Mouse (Mus musculus): ENCODE data around the gene Txndc2. TPM values are rescaled to one million over a fixed set of nuclear protein-coding genes. Genes with fewer than 3 reads are reported as not detected.
A peak's percentile ranks its signal among the peaks of the same experiment; 100 is the strongest.

Gene Txndc2
- polyA plus RNA-seq, 1 experiment from 2014 or later, result 0.10 TPM

GRCm38 (mm10) chr17:65625563-65625962, 16.4 kb downstream of the Txndc2 start:
- H3K9ac ChIP-seq (replicated peaks), result no peak overlapping the region
- no peaks in the 10 kb centered on the region for H3K36me3 ChIP-seq
- no peaks in the 10 kb centered on the region for H3K9me3 ChIP-seq (replicated peaks)
- no peak for ATAC-seq (ENCODE audit: low FRiP score)
- H3K4me3 ChIP-seq (replicated peaks), result no peak overlapping the region
- H3K4me2 ChIP-seq, result no peak overlapping the region
- no peaks in the 10 kb centered on the region for H3K27me3 ChIP-seq (replicated peaks)
- H3K4me1 ChIP-seq, result no peaks in the 10 kb centered on the region
- 90% methylated on average over 6 of the region's 6 CpGs for WGBS
- H3K27ac ChIP-seq (replicated peaks), result no peak overlapping the region

- no peaks in the 10 kb centered on the region for H3K36me3 ChIP-seq
- H3K4me2 ChIP-seq, result no peak overlapping the region
- H3K27me3 ChIP-seq (replicated peaks), result no peaks in the 10 kb centered on the region
- H3K4me3 ChIP-seq (replicated peaks), result no peak overlapping the region
- no peak overlapping the region for H3K27ac ChIP-seq (replicated peaks)
- H3K4me1 ChIP-seq, result no peaks in the 10 kb centered on the region
- ATAC-seq (ENCODE audit: low FRiP score), result no peak
- no peaks in the 10 kb centered on the region for H3K9me3 ChIP-seq (replicated peaks)
- no peak overlapping the region for H3K9ac ChIP-seq (replicated peaks)
These were observed 18.8 kb downstream of the Txndc2 start for GRCm38 (mm10) chr17:65623130-65623529.

GRCm38 (mm10) chr17:65618431-65618830, 23.5 kb downstream of the Txndc2 start:
- no peak overlapping the region for H3K9ac ChIP-seq (replicated peaks)
- H3K27ac ChIP-seq (replicated peaks), result no peak overlapping the region
- 60% methylated on average over 2 of the region's 2 CpGs for whole genome bisulfite sequencing

GRCm38 (mm10) chr17:65615678-65616077, 26.3 kb downstream of the Txndc2 start:
- Histone ChIP-seq H3K27me3 (replicated peaks) (no peaks in the 10 kb centered on the region), H3K27ac (replicated peaks) (no peak overlapping the region), H3K4me1 (peaks cover 14% of the 10 kb centered on the region), H3K36me3 (no peaks in the 10 kb centered on the region), H3K9me3 (replicated peaks) (no peaks in the 10 kb centered on the region), H3K4me2 (no peak overlapping the region), H3K4me3 (replicated peaks) (no peak overlapping the region), H3K9ac (replicated peaks) (no peak overlapping the region)
- WGBS, result 29% methylated on average over 3 of the region's 3 CpGs
- no peak for ATAC-seq (ENCODE audit: low FRiP score)

More at GRCm38 (mm10) chr17:65618431-65618830, 23.5 kb downstream of the Txndc2 start:
- Histone ChIP-seq H3K9me3 (replicated peaks) (no peaks in the 10 kb centered on the region), H3K4me2 (no peak overlapping the region), H3K27me3 (replicated peaks) (no peaks in the 10 kb centered on the region), H3K4me1 (0 out of 2 replicates have a peak, but pooled peaks cover 3% of the 10 kb centered on the region), H3K4me3 (replicated peaks) (no peak overlapping the region), H3K36me3 (no peaks in the 10 kb centered on the region)
- ATAC-seq (ENCODE audit: low FRiP score), result no peak

- peak overlapping the region; percentile 96 for H3K4me3 ChIP-seq (replicated peaks)
- no peaks in the 10 kb centered on the region for H3K9me3 ChIP-seq (replicated peaks)
- no peaks in the 10 kb centered on the region for H3K27me3 ChIP-seq (replicated peaks)
- peak overlapping the region; percentile 99 for H3K27ac ChIP-seq (replicated peaks)
- ATAC-seq (ENCODE audit: low FRiP score), result no peak
- H3K9ac ChIP-seq (replicated peaks), result peak overlapping the region; percentile 98
- no peaks in the 10 kb centered on the region for H3K36me3 ChIP-seq
- H3K4me2 ChIP-seq, result peak overlapping the region; percentile 76
- H3K4me1 ChIP-seq, result peaks cover 23% of the 10 kb centered on the region
- under 1% methylated on average over 9 of the region's 9 CpGs for WGBS
These were observed 27.5 kb downstream of the Txndc2 start for GRCm38 (mm10) chr17:65614431-65614830.

- Histone ChIP-seq H3K27me3 (replicated peaks) (no peaks in the 10 kb centered on the region), H3K36me3 (no peaks in the 10 kb centered on the region), H3K4me3 (replicated peaks) (peak within 1 kb of the TSS; percentile 96), H3K27ac (replicated peaks) (peak within 1 kb of the TSS; percentile 99), H3K9ac (replicated peaks) (peak within 1 kb of the TSS; percentile 98), H3K4me2 (peak within 1 kb of the TSS; percentile 76), H3K9me3 (replicated peaks) (no peaks in the 10 kb centered on the region), H3K4me1 (peaks cover 30% of the 10 kb centered on the region)
- ATAC-seq (ENCODE audit: low FRiP score), result peak; percentile 93
- under 1% methylated on average over 85 of the region's 85 CpGs for WGBS
These were observed 28.2 kb downstream of the Txndc2 start, which contains the start of gene Vapa for GRCm38 (mm10) chr17:65613463-65614412. TSS of gene Vapa (minus strand) at chr17:65613555.

GRCm38 (mm10) chr17:65613142-65613462, 28.9 kb downstream of the Txndc2 start:
- WGBS, result 1% methylated on average over 31 of the region's 42 CpGs
- Histone ChIP-seq H3K36me3 (no peaks in the 10 kb centered on the region), H3K9me3 (replicated peaks) (no peaks in the 10 kb centered on the region), H3K4me2 (peak overlapping the region; percentile 68; the same call in 1 of the 2 replicates), H3K4me3 (replicated peaks) (peak overlapping the region; percentile 96), H3K4me1 (peaks cover 35% of the 10 kb centered on the region), H3K9ac (replicated peaks) (peak overlapping the region; percentile 98), H3K27me3 (replicated peaks) (no peaks in the 10 kb centered on the region), H3K27ac (replicated peaks) (peak overlapping the region; percentile 99)
- ATAC-seq (ENCODE audit: low FRiP score), result peak; percentile 71

GRCm38 (mm10) chr17:65612391-65613141, 29.4 kb downstream of the Txndc2 start:
- Histone ChIP-seq H3K36me3 (no peaks in the 10 kb centered on the region), H3K9ac (replicated peaks) (peak overlapping the region; percentile 98), H3K9me3 (replicated peaks) (no peaks in the 10 kb centered on the region), H3K4me3 (replicated peaks) (peak overlapping the region; percentile 96), H3K4me2 (peak overlapping the region; percentile 68), H3K4me1 (peaks cover 39% of the 10 kb centered on the region), H3K27ac (replicated peaks) (peak overlapping the region; percentile 99), H3K27me3 (replicated peaks) (no peaks in the 10 kb centered on the region)
- peak; percentile 40 for ATAC-seq (ENCODE audit: low FRiP score)
- under 1% methylated on average over 63 of the region's 91 CpGs for WGBS

- Histone ChIP-seq H3K4me2 (peak overlapping the region; percentile 68), H3K4me1 (peaks cover 44% of the 10 kb centered on the region), H3K27me3 (replicated peaks) (no peaks in the 10 kb centered on the region), H3K36me3 (no peaks in the 10 kb centered on the region), H3K27ac (replicated peaks) (no peak overlapping the region), H3K9me3 (replicated peaks) (no peaks in the 10 kb centered on the region), H3K4me3 (replicated peaks) (peak overlapping the region; percentile 96), H3K9ac (replicated peaks) (no peak overlapping the region)
- 11% methylated on average over 4 of the region's 4 CpGs for WGBS
- ATAC-seq (ENCODE audit: low FRiP score), result no peak
These were observed 30.2 kb downstream of the Txndc2 start for GRCm38 (mm10) chr17:65611721-65612120.

- no peaks in the 10 kb centered on the region for H3K36me3 ChIP-seq
- no peak overlapping the region for H3K9ac ChIP-seq (replicated peaks)
- WGBS, result 72% methylated on average over 5 of the region's 5 CpGs
- H3K4me3 ChIP-seq (replicated peaks), result no peak overlapping the region
- no peak overlapping the region for H3K4me2 ChIP-seq
- no peaks in the 10 kb centered on the region for H3K27me3 ChIP-seq (replicated peaks)
- no peak for ATAC-seq (ENCODE audit: low FRiP score)
- H3K9me3 ChIP-seq (replicated peaks), result no peaks in the 10 kb centered on the region
- H3K4me1 ChIP-seq, result peaks cover 56% of the 10 kb centered on the region
- no peak overlapping the region for H3K27ac ChIP-seq (replicated peaks)
These were observed 33.2 kb downstream of the Txndc2 start for GRCm38 (mm10) chr17:65608743-65609142.

GRCm38 (mm10) chr17:65608312-65608687, 33.7 kb downstream of the Txndc2 start:
- no peaks in the 10 kb centered on the region for H3K27me3 ChIP-seq (replicated peaks)
- no peaks in the 10 kb centered on the region for H3K9me3 ChIP-seq (replicated peaks)
- no peak for ATAC-seq (ENCODE audit: low FRiP score)
- no peak overlapping the region for H3K27ac ChIP-seq (replicated peaks)
- no peak overlapping the region for H3K9ac ChIP-seq (replicated peaks)
- H3K4me2 ChIP-seq, result no peak overlapping the region
- no peaks in the 10 kb centered on the region for H3K36me3 ChIP-seq
- whole genome bisulfite sequencing, result 90% methylated on average over 2 of the region's 2 CpGs
- no peak overlapping the region for H3K4me3 ChIP-seq (replicated peaks)
- H3K4me1 ChIP-seq, result peaks cover 56% of the 10 kb centered on the region
